Mouse (Mus musculus) CH12.LX (cell line): Measurements from ENCODE around the gene Myl12a. TPM values are rescaled to one million over a fixed set of nuclear protein-coding genes. Genes with fewer than 3 reads are reported as not detected.

ENCODE experiments used
- DNase-seq: peaks from one replicate; pipeline ENCODE4 v3.0.0-alpha.2; 2013; ENCODE audit errors: extremely low read depth
- H3K27ac ChIP-seq: 2 replicates; pipeline ENCODE4 v1.5.1; 2012; ENCODE audit warnings: low read depth, mild to moderate bottlenecking, control low read depth, moderate library complexity; ENCODE audit not compliant: insufficient read depth
- H3K27me3 ChIP-seq: replicated peaks from 2 replicates; pipeline ENCODE3; 2012; ENCODE audit warnings: inconsistent platforms
- H3K36me3 ChIP-seq, 2 experiments: replicated peaks in 1 of 2; 2 replicates each; pipeline versions ENCODE3 to v1.6.1; 2012; ENCODE audit warnings: inconsistent platforms in 1 of 2, low read length in 1 of 2, mild to moderate bottlenecking in 1 of 2, mixed read lengths in 1 of 2, moderate library complexity in 1 of 2; ENCODE audit not compliant: control insufficient read depth in 1 of 2, insufficient read depth in 1 of 2
- H3K4me1 ChIP-seq, 2 experiments: 2 replicates each; pipeline ENCODE4 v1.6.1; 2012; ENCODE audit warnings: inconsistent platforms in 1 of 2, moderate library complexity in 1 of 2; ENCODE audit not compliant: insufficient read depth in 2 of 2, control insufficient read depth in 1 of 2
- H3K4me2 ChIP-seq: 2 replicates; pipeline ENCODE4 v1.6.1; 2012; ENCODE audit warnings: low read depth, mild to moderate bottlenecking, control low read depth; ENCODE audit not compliant: poor library complexity, insufficient read depth, severe bottlenecking
- H3K4me3 ChIP-seq, 3 experiments: fragments of 150-350 bp in 1 of 3; sonication (generic) in 1 of 3; replicated peaks in 1 of 3; 2 replicates each; pipeline versions ENCODE3 to v1.5.1; 2011 to 2012; ENCODE audit warnings: low read depth in 2 of 3, low read length in 2 of 3, mild to moderate bottlenecking in 2 of 3, moderate library complexity in 2 of 3, control low read depth in 1 of 3, improper control_type of control experiment in 1 of 3, inconsistent platforms in 1 of 3, mixed read lengths in 1 of 3; ENCODE audit not compliant: poor library complexity in 1 of 3
- H3K79me2 ChIP-seq: replicated peaks from 2 replicates; pipeline ENCODE4 v1.6.1; 2012; ENCODE audit warnings: mild to moderate bottlenecking, moderate library complexity; ENCODE audit not compliant: control insufficient read depth, poor library complexity, insufficient read depth, severe bottlenecking; ENCODE audit errors: extremely low read depth
- H3K9ac ChIP-seq: 2 replicates; pipeline ENCODE4 v1.6.1; 2012; ENCODE audit warnings: low read depth, mild to moderate bottlenecking, control low read depth, moderate library complexity; ENCODE audit not compliant: insufficient read depth
- H3K9me3 ChIP-seq: replicated peaks from 2 replicates; pipeline ENCODE3; 2012; ENCODE audit warnings: low read length, inconsistent platforms, mixed read lengths
- BHLHE40 ChIP-seq: IDR thresholded peaks from 2 replicates; pipeline ENCODE4 v1.6.1; 2011; ENCODE audit warnings: mild to moderate bottlenecking, low read depth, low read length, improper control_type of control experiment
- CHD1 ChIP-seq: IDR thresholded peaks from 2 replicates; pipeline ENCODE4 v1.6.1; 2012; ENCODE audit warnings: low read depth, low read length, improper control_type of control experiment, inconsistent platforms
- CTCF ChIP-seq, 2 experiments: IDR thresholded peaks in 1 of 2; conservative IDR thresholded peaks in 1 of 2; 2 replicates each; pipeline ENCODE4 v1.5.1; 2011 to 2012; ENCODE audit warnings: low read depth in 2 of 2, low read length in 2 of 2, improper control_type of control experiment in 1 of 2, inconsistent platforms in 1 of 2, mild to moderate bottlenecking in 1 of 2, moderate library complexity in 1 of 2
- E2F4 ChIP-seq: IDR thresholded peaks from 2 replicates; pipeline ENCODE4 v1.6.1; 2011; ENCODE audit warnings: low read depth, low read length, improper control_type of control experiment; ENCODE audit not compliant: insufficient replicate concordance
- ELF1 ChIP-seq: IDR thresholded peaks from 2 replicates; pipeline ENCODE4 v1.6.1; 2014; ENCODE audit warnings: low read depth, mild to moderate bottlenecking, inconsistent platforms, low read length, improper control_type of control experiment
- EP300 ChIP-seq: IDR thresholded peaks from 2 replicates; pipeline ENCODE4 v1.6.1; 2011; ENCODE audit warnings: low read length, improper control_type of control experiment
- ETS1 ChIP-seq: conservative IDR thresholded peaks from 2 replicates; pipeline ENCODE4 v1.6.1; 2012; ENCODE audit warnings: low read depth, mild to moderate bottlenecking, inconsistent platforms, low read length, improper control_type of control experiment, moderate library complexity
- GABPA ChIP-seq: IDR thresholded peaks from 2 replicates; pipeline ENCODE4 v1.6.1; 2012; ENCODE audit warnings: low read depth, low read length, improper control_type of control experiment, inconsistent platforms; ENCODE audit not compliant: insufficient replicate concordance
- HCFC1 ChIP-seq: IDR thresholded peaks from 2 replicates; pipeline ENCODE4 v1.6.1; 2012; ENCODE audit warnings: low read depth, mild to moderate bottlenecking, inconsistent platforms, low read length, improper control_type of control experiment
- JUN ChIP-seq: IDR thresholded peaks from 2 replicates; pipeline ENCODE4 v1.6.1; 2011; ENCODE audit warnings: low read depth, mild to moderate bottlenecking, low read length, improper control_type of control experiment, moderate library complexity; ENCODE audit not compliant: insufficient read depth
- JUND ChIP-seq: conservative IDR thresholded peaks from 2 replicates; pipeline ENCODE4 v1.6.1; 2011; ENCODE audit warnings: low read depth, low read length, improper control_type of control experiment
- MAFK ChIP-seq: IDR thresholded peaks from 2 replicates; pipeline ENCODE4 v1.6.1; 2011; ENCODE audit warnings: low read length, improper control_type of control experiment; ENCODE audit not compliant: insufficient replicate concordance
- MAX ChIP-seq: IDR thresholded peaks from 2 replicates; pipeline ENCODE4 v1.6.1; 2011; ENCODE audit warnings: low read length, improper control_type of control experiment
- MAZ ChIP-seq: IDR thresholded peaks from 2 replicates; pipeline ENCODE4 v1.6.1; 2012; ENCODE audit warnings: low read depth, mild to moderate bottlenecking, inconsistent platforms, low read length, improper control_type of control experiment, moderate library complexity
- MXI1 ChIP-seq: IDR thresholded peaks from 2 replicates; pipeline ENCODE4 v1.6.1; 2011; ENCODE audit warnings: mild to moderate bottlenecking, low read depth, low read length, improper control_type of control experiment
- MYC ChIP-seq: IDR thresholded peaks from 2 replicates; pipeline ENCODE4 v1.6.1; 2011; ENCODE audit warnings: low read depth, mild to moderate bottlenecking, improper control_type of control experiment, low read length
- NELFE ChIP-seq: IDR thresholded peaks from 2 replicates; pipeline ENCODE4 v1.6.1; 2011; ENCODE audit warnings: low read depth, low read length, improper control_type of control experiment
- RAD21 ChIP-seq: IDR thresholded peaks from 2 replicates; pipeline ENCODE4 v1.6.1; 2011; ENCODE audit warnings: low read depth, mild to moderate bottlenecking, low read length, improper control_type of control experiment, moderate library complexity
- SIN3A ChIP-seq: IDR thresholded peaks from 2 replicates; pipeline ENCODE4 v1.6.1; 2012; ENCODE audit warnings: low read length, improper control_type of control experiment, inconsistent platforms
- SMC3 ChIP-seq: IDR thresholded peaks from 2 replicates; pipeline ENCODE4 v1.6.1; 2011; ENCODE audit warnings: low read depth, low read length, improper control_type of control experiment
- TCF12 ChIP-seq: IDR thresholded peaks from 2 replicates; pipeline ENCODE4 v1.6.1; 2014; ENCODE audit warnings: low read depth, mild to moderate bottlenecking, inconsistent platforms, low read length, improper control_type of control experiment
- UBTF ChIP-seq: IDR thresholded peaks from 2 replicates; pipeline ENCODE4 v1.6.1; 2012; ENCODE audit warnings: low read depth, mild to moderate bottlenecking, inconsistent platforms, low read length, improper control_type of control experiment, moderate library complexity
- USF1 ChIP-seq: IDR thresholded peaks from 2 replicates; pipeline ENCODE4 v1.6.1; 2014; ENCODE audit warnings: low read depth, mild to moderate bottlenecking, inconsistent platforms, low read length, improper control_type of control experiment
- USF2 ChIP-seq: conservative IDR thresholded peaks from 2 replicates; pipeline ENCODE4 v1.6.1; 2011; ENCODE audit warnings: low read depth, low read length, improper control_type of control experiment
- ZC3H11A ChIP-seq: IDR thresholded peaks from 2 replicates; pipeline ENCODE4 v1.6.1; 2012; ENCODE audit warnings: low read depth, mild to moderate bottlenecking, inconsistent platforms, low read length, improper control_type of control experiment
- dilution Hi-C: fragments of 300-500 bp; cut with MboI; formaldehyde crosslinking; loops from 2 replicates; pipeline ENCODE4 v1.14.3; 2020; ENCODE audit warnings: low sequenced_read_pairs; ENCODE audit not compliant: extremely low pct_unique_long_range_greater_than_20kb, extremely low pct_ligation_motif_present
- in situ Hi-C: fragments of 300-500 bp; cut with MboI; formaldehyde crosslinking; loops from 3 replicates; pipeline ENCODE4 v1.14.3; 2019; ENCODE audit warnings: low sequenced_read_pairs, low pct_ligation_motif_present, low pct_unique_long_range_greater_than_20kb, mixed read lengths
- polyA plus RNA-seq: library from polyadenylated mRNA; unstranded; fragments of >175 nt; gene quantifications from 2 replicates; pipeline ENCODE4 v1.2.1, GENCODE M21; 2012; ENCODE audit warnings: low read depth; ENCODE audit not compliant: insufficient read length
- total RNA-seq, 2 experiments: library from RNA; depleted of rRNA; stranded (reverse); fragments of 300-350 nt in 1 of 2; fragments of >200 nt in 1 of 2; gene quantifications; 2 replicates each; pipeline ENCODE4 v1.2.3; 2012 to 2014

The Myl12a gene
- total and polyA plus RNA-seq, 3 experiments: 163 to 285 (median 246) TPM

DNA sequence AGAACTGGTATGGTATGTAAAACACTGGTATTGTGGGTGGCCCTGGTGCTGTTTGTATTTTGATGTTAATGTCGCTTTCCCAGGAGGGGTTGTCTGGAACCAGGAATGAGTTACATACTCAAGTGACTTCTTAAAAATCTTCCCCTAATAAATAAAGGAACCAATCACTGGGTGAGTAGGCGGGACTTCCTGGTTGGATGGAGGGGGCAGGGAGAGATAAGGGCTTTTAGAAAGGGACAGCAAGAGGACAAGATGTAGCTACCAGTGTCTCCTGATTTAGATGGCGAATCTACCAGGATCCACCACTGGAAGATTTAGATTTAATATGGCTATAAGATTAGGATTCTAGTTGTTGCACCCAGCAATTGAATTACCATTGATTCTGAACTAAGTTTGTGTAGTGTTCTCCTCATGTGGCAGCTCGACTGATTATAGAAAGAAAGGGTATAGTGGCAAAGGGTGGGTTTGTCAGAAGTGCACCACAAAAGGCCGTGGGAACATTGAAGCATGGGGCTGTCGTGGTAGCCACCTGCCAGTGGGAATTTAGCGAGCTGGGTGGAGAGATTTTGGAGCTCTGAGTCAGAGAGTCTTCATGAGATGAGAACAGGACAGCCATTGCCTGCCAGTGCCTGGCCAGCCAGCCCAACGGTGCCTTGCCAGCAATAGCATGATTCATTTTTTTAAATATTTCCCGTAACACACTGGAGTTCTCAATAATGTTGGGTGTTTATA lies 9.4 kb upstream of the Myl12a start:
- Histone ChIP-seq H3K9ac (no peak overlapping the region), H3K4me2 (no peak overlapping the region), H3K4me3 (no peak overlapping the region), H3K36me3 (no peaks in the 10 kb centered on the region), H3K27me3 (no peaks in the 10 kb centered on the region), H3K4me1 (peaks cover 0 to 4% of the 10 kb centered on the region in 2 experiments; a peak in 2 of 4 replicates), H3K9me3 (no peaks in the 10 kb centered on the region), H3K79me2 (no peaks in the 10 kb centered on the region), H3K27ac (no peak overlapping the region)
- DNase-seq: no peak
- in situ Hi-C loops (no loop called here), dilution Hi-C loops (no loop called here)
- no peak for TF ChIP-seq UBTF
- no peak for TF ChIP-seq MAFK
- TF ChIP-seq EP300: no peak
- no peak for TF ChIP-seq JUN
- TF ChIP-seq GABPA: no peak
- TF ChIP-seq BHLHE40: no peak
- no peak for TF ChIP-seq CTCF (conservative IDR thresholded peaks at IDR 0.05 in 1 of 2, IDR thresholded peaks at IDR 0.05 in 1 of 2; ENCODE audit: low read depth in 2 of 2, low read length in 2 of 2)
- TF ChIP-seq RAD21: no peak
- no peak for TF ChIP-seq MAX
- TF ChIP-seq MXI1: no peak
- TF ChIP-seq ZC3H11A: no peak
- TF ChIP-seq E2F4: no peak
- TF ChIP-seq MAZ: no peak

DNA sequence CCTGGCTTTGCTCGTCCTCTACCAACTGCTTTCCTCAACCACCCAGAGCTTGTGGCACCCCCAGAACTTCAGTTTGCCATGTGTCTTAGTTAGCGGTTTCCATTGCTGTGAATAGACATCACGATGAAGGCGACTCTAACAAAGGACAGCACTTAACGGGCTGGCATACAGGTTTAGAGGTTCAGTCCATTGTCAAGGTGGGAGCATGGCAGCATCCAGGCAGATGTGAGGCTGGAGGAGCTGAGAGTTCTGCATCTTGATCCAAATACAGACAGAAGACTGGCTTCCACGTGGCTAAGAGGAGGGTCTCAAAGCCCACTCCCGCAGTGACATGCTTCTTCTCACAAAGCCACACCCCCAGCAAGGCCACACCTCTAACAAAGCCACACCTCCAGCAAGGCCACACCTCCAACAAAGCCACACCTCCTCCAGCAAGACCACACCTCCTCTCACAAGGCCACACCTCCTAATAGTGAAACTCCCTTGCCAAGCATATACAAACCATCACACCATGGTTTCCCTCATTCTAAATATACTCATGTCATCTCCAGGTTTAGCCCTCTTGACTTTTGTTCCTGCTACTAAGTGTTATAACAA lies 8.1 kb upstream of the Myl12a start:
- H3K27me3 ChIP-seq: no peaks in the 10 kb centered on the region
- no peak overlapping the region for H3K4me3 ChIP-seq
- dilution Hi-C loops (no loop called here), in situ Hi-C loops (no loop called here)
- no peak for DNase-seq
- H3K9ac ChIP-seq: no peak overlapping the region
- no peaks in the 10 kb centered on the region for H3K79me2 ChIP-seq
- no peak overlapping the region for H3K4me2 ChIP-seq
- H3K9me3 ChIP-seq: no peaks in the 10 kb centered on the region
- H3K36me3 ChIP-seq: no peaks in the 10 kb centered on the region
- TF ChIP-seq JUND: no peak
- TF ChIP-seq HCFC1: no peak
- TF ChIP-seq USF1: no peak
- TF ChIP-seq MAZ: no peak
- no peak for TF ChIP-seq ETS1
- TF ChIP-seq CHD1: no peak
- TF ChIP-seq CTCF (conservative IDR thresholded peaks at IDR 0.05 in 1 of 2, IDR thresholded peaks at IDR 0.05 in 1 of 2; ENCODE audit: low read depth in 2 of 2, low read length in 2 of 2): no peak
- TF ChIP-seq EP300: no peak
- TF ChIP-seq NELFE: no peak
- no peak for TF ChIP-seq TCF12
- no peak for TF ChIP-seq USF2
- TF ChIP-seq SIN3A: no peak
- no peak for TF ChIP-seq E2F4
- TF ChIP-seq MYC: no peak
- TF ChIP-seq MAX: no peak
- no peak for TF ChIP-seq MAFK
- TF ChIP-seq ELF1: no peak
- no peak for TF ChIP-seq SMC3
- H3K27ac ChIP-seq: no peak overlapping the region
- H3K4me1 ChIP-seq: peaks cover 0 to 4% of the 10 kb centered on the region in 2 experiments; a peak in 2 of 4 replicates
